Mouse (Mus musculus) cortical plate, adult 2 months (tissue): ENCODE measurements around the gene Gpr152.

Source experiments
- CTCF ChIP-seq: fragments of 200-500 bp; IDR thresholded peaks from 2 replicates; pipeline ENCODE4 v1.5.1; 2011; ENCODE audit warnings: mild to moderate bottlenecking, control low read depth, low read length; ENCODE audit not compliant: insufficient read depth; ENCODE audit errors: extremely low read depth
- POLR2A ChIP-seq: fragments of 200-500 bp; IDR thresholded peaks from 2 replicates; pipeline ENCODE4 v1.6.1; 2011; ENCODE audit warnings: mild to moderate bottlenecking, low read length, control low read depth; ENCODE audit not compliant: insufficient read depth; ENCODE audit errors: extremely low read depth

GRCm38 (mm10) chr19:4171393-4172290 is 32.1 kb downstream of the Gpr152 start:
- TF ChIP-seq CTCF (no peak), POLR2A (no peak)
